ENCODE assay signal across 24 mouse cellular contexts in genomic region chr3:130127840-130128239, GRCm38 (mm10). TPM values are rescaled to one million over a fixed set of nuclear protein-coding genes. Genes with fewer than 3 reads are reported as not detected.
DNase-seq lines count a peak whose midpoint lies in the region; ATAC-seq and TF ChIP-seq lines count a peak whose summit lies in the region.
"Had no signal": no experiment of that assay in that cellular context is flagged by ENCODE, and none has a peak within 500 bp of the region (broad histone marks: within the 10 kb centered on the region; RNA-seq: fewer than 3 reads in every experiment).

No protein-coding gene starts in this region.

- H3K27ac ChIP-seq in lung, embryonic 14.5 days (ENCODE audit: low read depth) = no peak overlapping the region
- 0 out of 2 replicates have a peak overlapping the region, but pooled peaks have one; percentile 44 for H3K27ac ChIP-seq in embryonic facial prominence, embryonic 15.5 days (replicated peaks)
- H3K27ac ChIP-seq in midbrain, postnatal 0 days (ENCODE audit: low read depth, low read length) = no peak overlapping the region
- H3K27ac ChIP-seq: forebrain, embryonic 13.5 days; heart, adult 2 months; heart, embryonic 15.5 days; intestine, embryonic 15.5 days had no signal

- H3K9ac ChIP-seq in lung, embryonic 14.5 days = no peak overlapping the region
- H3K9ac ChIP-seq in embryonic facial prominence, embryonic 15.5 days = no peak overlapping the region
- H3K9ac ChIP-seq in midbrain, postnatal 0 days (replicated peaks; ENCODE audit: low read length, poor library complexity, severe bottlenecking) = no peak overlapping the region
- H3K9ac ChIP-seq: forebrain, embryonic 13.5 days; heart, embryonic 15.5 days; intestine, embryonic 15.5 days; liver, postnatal 0 days had no signal

- no peaks in the 10 kb centered on the region for H3K36me3 ChIP-seq in lung, embryonic 14.5 days (ENCODE audit: insufficient read depth)
- no peaks in the 10 kb centered on the region for H3K36me3 ChIP-seq in embryonic facial prominence, embryonic 15.5 days
- H3K36me3 ChIP-seq in midbrain, postnatal 0 days (ENCODE audit: insufficient read depth, low read length) = no peaks in the 10 kb centered on the region
- H3K36me3 ChIP-seq: heart, embryonic 15.5 days; intestine, embryonic 15.5 days had no signal

- TF ChIP-seq CTCF in lung, embryonic 14.5 days (IDR thresholded peaks at IDR 0.05; ENCODE audit: low read depth) = no peak
- TF ChIP-seq CTCF in midbrain, postnatal 0 days (IDR thresholded peaks at IDR 0.05) = no peak

- 66% methylated on average over 8 of the region's 8 CpGs for WGBS in lung, embryonic 14.5 days
- WGBS in embryonic facial prominence, embryonic 15.5 days = 13% methylated on average over 8 of the region's 8 CpGs
- WGBS in midbrain, postnatal 0 days = 60% methylated on average over 8 of the region's 8 CpGs

- no peaks in the 10 kb centered on the region for H3K9me3 ChIP-seq in lung, embryonic 14.5 days (ENCODE audit: low read depth, low read length)
- H3K9me3 ChIP-seq in embryonic facial prominence, embryonic 15.5 days (replicated peaks) = no peaks in the 10 kb centered on the region
- no peaks in the 10 kb centered on the region for H3K9me3 ChIP-seq in midbrain, postnatal 0 days (ENCODE audit: low read length)
- H3K9me3 ChIP-seq: forebrain, embryonic 13.5 days; heart, embryonic 15.5 days; intestine, embryonic 15.5 days had no signal

- no peak for ATAC-seq in lung, embryonic 14.5 days (ENCODE audit: insufficient read depth)
- ATAC-seq in embryonic facial prominence, embryonic 15.5 days (ENCODE audit: insufficient number of reproducible peaks, low FRiP score, low TSS enrichment, low read depth) = no peak
- ATAC-seq in midbrain, postnatal 0 days (ENCODE audit: low FRiP score) = no peak
- ATAC-seq: activated CD4-positive, CD25-positive, alpha-beta regulatory T cell, adult 4 months; CD4-positive, CD25-positive, alpha-beta regulatory T cell, adult 4 months; intestine, embryonic 15.5 days; liver, postnatal 0 days; Patski had no signal

- H3K4me2 ChIP-seq in lung, embryonic 14.5 days = no peak overlapping the region
- no peak overlapping the region for H3K4me2 ChIP-seq in embryonic facial prominence, embryonic 15.5 days (replicated peaks)
- no peak overlapping the region for H3K4me2 ChIP-seq in midbrain, postnatal 0 days (ENCODE audit: low read depth, low read length, poor library complexity, severe bottlenecking)
- H3K4me2 ChIP-seq: forebrain, embryonic 13.5 days; heart, embryonic 15.5 days; intestine, embryonic 15.5 days had no signal

- no peak overlapping the region for H3K4me3 ChIP-seq in lung, embryonic 14.5 days (ENCODE audit: low read depth, low read length)
- no peak overlapping the region for H3K4me3 ChIP-seq in embryonic facial prominence, embryonic 15.5 days (replicated peaks)
- no peak overlapping the region for H3K4me3 ChIP-seq in midbrain, postnatal 0 days (ENCODE audit: low read depth, low read length)
- H3K4me3 ChIP-seq: forebrain, embryonic 13.5 days; heart, adult 2 months; heart, embryonic 15.5 days; intestine, embryonic 15.5 days had no signal

- no peaks in the 10 kb centered on the region for H3K4me1 ChIP-seq in lung, embryonic 14.5 days (ENCODE audit: insufficient read depth)
- peaks cover 14% of the 10 kb centered on the region for H3K4me1 ChIP-seq in embryonic facial prominence, embryonic 15.5 days
- H3K4me1 ChIP-seq in midbrain, postnatal 0 days (ENCODE audit: insufficient read depth, low read length) = 0 out of 2 replicates have a peak, but pooled peaks cover 5% of the 10 kb centered on the region
- H3K4me1 ChIP-seq: forebrain, embryonic 13.5 days; heart, embryonic 15.5 days had no signal

- DNase-seq in cerebellum, postnatal 14 days = peak; percentile 7 to 12
- DNase-seq in cerebellum, adult 18-20 months = no peak
- DNase-seq in lung, embryonic 14.5 days = peak; percentile 14
- DNase-seq in lung, postnatal 25 days (ENCODE audit: low spot score) = no peak
- peak; percentile 9 for DNase-seq in midbrain, postnatal 0 days (ENCODE audit: low spot score)
- DNase-seq in T-cell, adult 2 months (ENCODE audit: low spot score) = no peak
- DNase-seq: adrenal gland, postnatal 10 days; cerebellum, adult 9-11 months; embryo, embryonic 11 days; gastrocnemius, postnatal 25 days; heart, adult 2 months; kidney, adult 9 months; kidney, postnatal 4 days; liver, postnatal 0 days; lung, postnatal 36 days; thymus, postnatal 25 days had no signal

- H3K27me3 ChIP-seq in lung, embryonic 14.5 days (ENCODE audit: insufficient read depth, low read length) = no peaks in the 10 kb centered on the region
- H3K27me3 ChIP-seq in embryonic facial prominence, embryonic 15.5 days = no peaks in the 10 kb centered on the region
- no peaks in the 10 kb centered on the region for H3K27me3 ChIP-seq in midbrain, postnatal 0 days (ENCODE audit: insufficient read depth, low read length)
- H3K27me3 ChIP-seq: forebrain, embryonic 13.5 days; heart, embryonic 15.5 days; intestine, embryonic 15.5 days; Patski had no signal

RNA-seq across cellular contexts. Expression of gene Col25a1, which starts 3.5 kb away (rescaled TPM):
- 15.8 and 17.0 TPM in 2 replicates for polyA plus RNA-seq in lung, embryonic 14.5 days (2014; fragmentation: Nextera tagmentation; extraction: Ambion mirVana)
- 16.5 and 18.6 TPM in 2 replicates for polyA plus RNA-seq in embryonic facial prominence, embryonic 15.5 days (2015; fragmentation: Nextera tagmentation; extraction: Ambion mirVana)
- 28.0 and 40.4 TPM in 2 replicates for total RNA-seq in midbrain, postnatal 0 days (2014; rRNA removed)
- 8.6 and 10.6 TPM in 2 replicates for polyA plus RNA-seq in midbrain, postnatal 0 days (2015; fragmentation: Nextera tagmentation; extraction: Ambion mirVana)
- total RNA-seq: megakaryocyte-erythroid progenitor cell, adult 5-6 weeks had no signal

Comparison
In these comparisons a context has a peak if more than half of its experiments do, and no peak if none do; other contexts are left out.
1. DNase-seq: peak in cerebellum, postnatal 14 days (2 of 2), lung, embryonic 14.5 days (single experiment) and midbrain, postnatal 0 days (single experiment); none in cerebellum, adult 18-20 months (0 of 2), lung, postnatal 25 days (single experiment) and T-cell, adult 2 months (single experiment).